Mouse (Mus musculus) intestine, postnatal 0 days (tissue): ENCODE measurements at regions not wholly inside any gene's neighbourhood (a gene's known extent, or its start where the extent isn't known, plus 50 kb on each side); places are given as distances from the start of the nearest gene placed in this dataset.
A peak's percentile ranks its signal among the peaks of the same experiment; 100 is the strongest.

ENCODE experiments used
- ATAC-seq: fragments of 200-750 bp; cut with Nextera tagmentation; 2 replicates; pipeline ENCODE4 v1.8.0; 2017; ENCODE audit warnings: mild to moderate bottlenecking, moderate TSS enrichment, moderate library complexity
- H3K27ac ChIP-seq: fragments of 300-500 bp; sonication (generic); 2 replicates; pipeline ENCODE4 v1.5.1; 2014; ENCODE audit warnings: mild to moderate bottlenecking, low read depth, low read length, moderate library complexity
- H3K27me3 ChIP-seq: fragments of 300-500 bp; sonication (generic); replicated peaks from 2 replicates; pipeline ENCODE4 v1.6.1; 2014; ENCODE audit warnings: low read length, mixed read lengths; ENCODE audit not compliant: control insufficient read depth, insufficient read depth
- H3K36me3 ChIP-seq: fragments of 300-500 bp; sonication (generic); 2 replicates; pipeline ENCODE4 v1.6.1; 2014; ENCODE audit warnings: mild to moderate bottlenecking, moderate library complexity; ENCODE audit not compliant: control insufficient read depth, insufficient read depth
- H3K4me1 ChIP-seq: fragments of 300-500 bp; sonication (generic); replicated peaks from 2 replicates; pipeline ENCODE4 v1.6.1; 2014; ENCODE audit warnings: antibody characterized with exemption, low read length, mixed read lengths; ENCODE audit not compliant: control insufficient read depth, insufficient read depth
- H3K4me2 ChIP-seq: fragments of 300-500 bp; sonication (generic); replicated peaks from 2 replicates; pipeline ENCODE4 v1.6.1; 2014; ENCODE audit warnings: low read depth, mild to moderate bottlenecking, moderate library complexity
- H3K4me3 ChIP-seq: fragments of 300-500 bp; sonication (generic); 2 replicates; pipeline ENCODE4 v1.5.1; 2014; ENCODE audit warnings: low read depth, low read length
- H3K9ac ChIP-seq: fragments of 300-500 bp; sonication (generic); 2 replicates; pipeline ENCODE4 v1.6.1; 2014; ENCODE audit warnings: mild to moderate bottlenecking, low read depth, low read length
- H3K9me3 ChIP-seq: fragments of 300-500 bp; sonication (generic); 2 replicates; pipeline ENCODE4 v1.6.1; 2016; ENCODE audit warnings: mixed run types; ENCODE audit not compliant: control insufficient read depth
- CTCF ChIP-seq: sonication (generic); IDR thresholded peaks from 2 replicates; pipeline ENCODE4 v1.5.1; 2016; ENCODE audit warnings: low read depth, mild to moderate bottlenecking, control low read depth, antibody characterized with exemption, moderate library complexity
- WGBS: fragments of 180-500 bp; shearing (Covaris S2); extraction: QIAGEN DNeasy Blood & Tissue Kit; methylation state at CpG from one replicate; pipeline ENCODE4 v1.1.7; 2014; 5-methylcytosine and 5-hydroxymethylcytosine counted together

- no peak for ATAC-seq
- no peak overlapping the region for H3K4me3 ChIP-seq
- TF ChIP-seq CTCF = no peak
- no peaks in the 10 kb centered on the region for H3K9me3 ChIP-seq
- H3K9ac ChIP-seq = no peak overlapping the region
- no peaks in the 10 kb centered on the region for H3K36me3 ChIP-seq
- no peaks in the 10 kb centered on the region for H3K27me3 ChIP-seq
- H3K27ac ChIP-seq = no peak overlapping the region
- H3K4me2 ChIP-seq = no peak overlapping the region
- 77% methylated on average over 3 of the region's 3 CpGs for WGBS
- H3K4me1 ChIP-seq = no peaks in the 10 kb centered on the region
These were observed 320.9 kb upstream of the Runx1 start for GRCm38 (mm10) chr16:93146812-93147211.

- Histone ChIP-seq H3K9me3 (no peaks in the 10 kb centered on the region), H3K4me1 (no peaks in the 10 kb centered on the region), H3K27ac (no peak overlapping the region), H3K36me3 (no peaks in the 10 kb centered on the region), H3K4me2 (no peak overlapping the region), H3K27me3 (no peaks in the 10 kb centered on the region), H3K9ac (no peak overlapping the region), H3K4me3 (no peak overlapping the region)
- 70% methylated on average over 3 of the region's 3 CpGs for WGBS
- ATAC-seq = no peak
- TF ChIP-seq CTCF = no peak
These were observed 319.7 kb upstream of the Runx1 start for GRCm38 (mm10) chr16:93145617-93146016.

- Histone ChIP-seq H3K9ac (no peak overlapping the region), H3K4me2 (no peak overlapping the region), H3K9me3 (no peaks in the 10 kb centered on the region), H3K36me3 (no peaks in the 10 kb centered on the region), H3K4me1 (no peaks in the 10 kb centered on the region), H3K27me3 (no peaks in the 10 kb centered on the region), H3K4me3 (no peak overlapping the region), H3K27ac (no peak overlapping the region)
- no peak for TF ChIP-seq CTCF
- ATAC-seq = no peak
- WGBS = 93% methylated on average over 5 of the region's 5 CpGs
These were observed 318.1 kb upstream of the Runx1 start for GRCm38 (mm10) chr16:93144033-93144432.

- ATAC-seq = no peak
- Histone ChIP-seq H3K9ac (no peak overlapping the region), H3K4me1 (no peaks in the 10 kb centered on the region), H3K4me2 (no peak overlapping the region), H3K36me3 (no peaks in the 10 kb centered on the region), H3K27ac (no peak overlapping the region), H3K9me3 (no peaks in the 10 kb centered on the region), H3K27me3 (no peaks in the 10 kb centered on the region), H3K4me3 (no peak overlapping the region)
- TF ChIP-seq CTCF = no peak
- 72% methylated on average over 10 of the region's 10 CpGs for WGBS
These were observed 317.2 kb upstream of the Runx1 start for GRCm38 (mm10) chr16:93143164-93143563.

GRCm38 (mm10) chr16:93141967-93142366, 316.0 kb upstream of the Runx1 start:
- 73% methylated on average over 6 of the region's 6 CpGs for WGBS
- no peak for ATAC-seq
- Histone ChIP-seq H3K27ac (no peak overlapping the region), H3K4me2 (no peak overlapping the region), H3K9ac (no peak overlapping the region), H3K27me3 (no peaks in the 10 kb centered on the region), H3K4me3 (no peak overlapping the region), H3K4me1 (no peaks in the 10 kb centered on the region), H3K36me3 (no peaks in the 10 kb centered on the region), H3K9me3 (no peaks in the 10 kb centered on the region)
- no peak for TF ChIP-seq CTCF

- H3K4me3 ChIP-seq = no peak overlapping the region
- ATAC-seq = no peak
- H3K27ac ChIP-seq = no peak overlapping the region
- no peak overlapping the region for H3K9ac ChIP-seq
- no peaks in the 10 kb centered on the region for H3K9me3 ChIP-seq
- no peaks in the 10 kb centered on the region for H3K4me1 ChIP-seq
- 60% methylated on average over 15 of the region's 15 CpGs for WGBS
- no peaks in the 10 kb centered on the region for H3K27me3 ChIP-seq
- no peak for TF ChIP-seq CTCF
- H3K36me3 ChIP-seq = no peaks in the 10 kb centered on the region
- no peak overlapping the region for H3K4me2 ChIP-seq
These were observed 314.7 kb upstream of the Runx1 start for GRCm38 (mm10) chr16:93140535-93141110.

- H3K36me3 ChIP-seq = no peaks in the 10 kb centered on the region
- H3K27me3 ChIP-seq = no peaks in the 10 kb centered on the region
- H3K27ac ChIP-seq = no peak overlapping the region
- H3K9me3 ChIP-seq = no peaks in the 10 kb centered on the region
- no peaks in the 10 kb centered on the region for H3K4me1 ChIP-seq
- peak; percentile 71 for TF ChIP-seq CTCF
- H3K4me3 ChIP-seq = no peak overlapping the region
- H3K9ac ChIP-seq = no peak overlapping the region
- ATAC-seq = no peak
- 30% methylated on average over 1 of the region's 1 CpGs for WGBS
- H3K4me2 ChIP-seq = no peak overlapping the region
These were observed 311.3 kb upstream of the Runx1 start for GRCm38 (mm10) chr16:93137249-93137648.
